Mouse (Mus musculus) lung, adult 2 months (tissue): ENCODE measurements around the gene Slc22a23.

Source experiments
- CTCF ChIP-seq: fragments of 200-500 bp; IDR thresholded peaks from 2 replicates; pipeline ENCODE4 v1.5.1; 2011; ENCODE audit warnings: mild to moderate bottlenecking, low read length, control low read depth; ENCODE audit not compliant: insufficient read depth
- POLR2A ChIP-seq: fragments of 200-500 bp; IDR thresholded peaks from 2 replicates; pipeline ENCODE4 v1.6.1; 2011; ENCODE audit warnings: low read depth, mild to moderate bottlenecking, control low read depth, low read length, borderline replicate concordance; ENCODE audit errors: extremely low read depth

- no peak for TF ChIP-seq POLR2A
- TF ChIP-seq CTCF, result no peak
Measured at GRCm38 (mm10) chr13:34174025-34174424, 171.0 kb downstream of the Slc22a23 start.
